Mouse (Mus musculus) thymus, postnatal 10 days (tissue): ENCODE results near the gene Serpina16.
"Not testable (repeated sequence)": the region's sequence is repeated elsewhere in the genome, so short reads cannot be mapped to it uniquely, and the experiment has no call there.

Experiments used
- DNase-seq, 2 experiments: peaks; one replicate each; pipeline ENCODE4 v3.0.0; 2021; ENCODE audit warnings: low spot score in 2 of 2

Serpina16 gene

GRCm38 (mm10) chr12:103676039-103676438 lies at the start of gene Serpina16:
Gene Serpina16, minus strand, starts transcription at chr12:103676139.
- no peak for DNase-seq

- DNase-seq, result no peak
Measured at GRCm38 (mm10) chr12:103711537-103711936, 35.6 kb upstream of the Serpina16 start.

- DNase-seq, result no peak
Measured at GRCm38 (mm10) chr12:103710405-103710804, 34.5 kb upstream of the Serpina16 start.

GRCm38 (mm10) chr12:103706113-103706512 lies 30.2 kb upstream of the Serpina16 start:
- no peak for DNase-seq

- no peak for DNase-seq
Measured at GRCm38 (mm10) chr12:103705547-103705946, 29.6 kb upstream of the Serpina16 start.

GRCm38 (mm10) chr12:103700144-103700750 lies 24.3 kb upstream of the Serpina16 start:
- DNase-seq, result no peak

- no peak for DNase-seq
Measured at GRCm38 (mm10) chr12:103695429-103695828, 19.5 kb upstream of the Serpina16 start, which contains the start of gene Serpina1f. Gene Serpina1f, minus strand, starts transcription at chr12:103695529.

- no peak for DNase-seq
Measured at GRCm38 (mm10) chr12:103688221-103688814, 12.4 kb upstream of the Serpina16 start.

- DNase-seq, result no peak
Measured at GRCm38 (mm10) chr12:103687021-103687420, 11.1 kb upstream of the Serpina16 start.

GRCm38 (mm10) chr12:103686050-103686449 lies 10.1 kb upstream of the Serpina16 start:
- no peak for DNase-seq

GRCm38 (mm10) chr12:103685386-103685785 lies 9.4 kb upstream of the Serpina16 start:
- no peak for DNase-seq

GRCm38 (mm10) chr12:103683775-103684174 lies 7.8 kb upstream of the Serpina16 start:
- DNase-seq, result no peak

- no peak for DNase-seq
Measured at GRCm38 (mm10) chr12:103681739-103682138, 5.8 kb upstream of the Serpina16 start.

- no peak for DNase-seq
Measured at GRCm38 (mm10) chr12:103681169-103681568, 5.2 kb upstream of the Serpina16 start.

- not testable (repeated sequence) for DNase-seq
Measured at GRCm38 (mm10) chr12:103679853-103680252, 3.9 kb upstream of the Serpina16 start.

- DNase-seq, result no peak
Measured at GRCm38 (mm10) chr12:103673179-103673578, 2.8 kb downstream of the Serpina16 start.

- no peak for DNase-seq
Measured at GRCm38 (mm10) chr12:103671483-103671882, 4.5 kb downstream of the Serpina16 start.

GRCm38 (mm10) chr12:103670964-103671363 lies 5.0 kb downstream of the Serpina16 start:
- no peak for DNase-seq

GRCm38 (mm10) chr12:103670344-103670743 lies 5.6 kb downstream of the Serpina16 start:
- DNase-seq, result no peak

GRCm38 (mm10) chr12:103665286-103665685 lies 10.7 kb downstream of the Serpina16 start:
- no peak for DNase-seq

- DNase-seq, result not testable (repeated sequence)
Measured at GRCm38 (mm10) chr12:103662053-103662452, 13.9 kb downstream of the Serpina16 start.

GRCm38 (mm10) chr12:103660076-103660475 lies 15.9 kb downstream of the Serpina16 start:
- DNase-seq, result no peak

GRCm38 (mm10) chr12:103659171-103659570 lies 16.8 kb downstream of the Serpina16 start:
- no peak for DNase-seq
